Mouse (Mus musculus) forebrain, embryonic 15.5 days (tissue): ENCODE measurements around the gene Bcl2. TPM values are rescaled to one million over a fixed set of nuclear protein-coding genes. Genes with fewer than 3 reads are reported as not detected.

Experiments
- ATAC-seq: fragments of 200-750 bp; cut with Nextera tagmentation; replicated peaks from 2 replicates; pipeline ENCODE4 v1.8.0; 2017; ENCODE audit warnings: mild to moderate bottlenecking, moderate TSS enrichment, moderate library complexity
- H3K27ac ChIP-seq: fragments of 300-500 bp; sonication (generic); replicated peaks from 2 replicates; pipeline ENCODE4 v1.5.1; 2015; ENCODE audit warnings: mild to moderate bottlenecking, inconsistent platforms
- H3K27me3 ChIP-seq: fragments of 300-500 bp; sonication (generic); 2 replicates; pipeline ENCODE4 v1.6.1; 2015; ENCODE audit warnings: inconsistent platforms
- H3K36me3 ChIP-seq: fragments of 300-500 bp; sonication (generic); 2 replicates; pipeline ENCODE4 v1.6.1; 2015; ENCODE audit warnings: mild to moderate bottlenecking, inconsistent platforms
- H3K4me1 ChIP-seq: fragments of 300-500 bp; sonication (generic); 2 replicates; pipeline ENCODE4 v1.6.1; 2015; ENCODE audit warnings: inconsistent platforms
- H3K4me2 ChIP-seq: fragments of 300-500 bp; sonication (generic); replicated peaks from 2 replicates; pipeline ENCODE4 v1.6.1; 2015; ENCODE audit warnings: mild to moderate bottlenecking, inconsistent platforms
- H3K4me3 ChIP-seq: fragments of 300-500 bp; sonication (generic); 2 replicates; pipeline ENCODE4 v1.5.1; 2015; ENCODE audit warnings: mild to moderate bottlenecking, inconsistent platforms
- H3K9ac ChIP-seq: fragments of 300-500 bp; sonication (generic); replicated peaks from 2 replicates; pipeline ENCODE4 v1.6.1; 2015; ENCODE audit warnings: mild to moderate bottlenecking, inconsistent platforms
- H3K9me3 ChIP-seq: fragments of 300-500 bp; sonication (generic); 2 replicates; pipeline ENCODE4 v1.6.1; 2016; ENCODE audit warnings: inconsistent platforms
- WGBS: fragments of 180-500 bp; shearing (Covaris S2); methylation state at CpG from one replicate; pipeline ENCODE4 v1.1.7; 2015; ENCODE audit warnings: mixed read lengths; 5-methylcytosine and 5-hydroxymethylcytosine counted together
- polyA plus RNA-seq: library from polyadenylated mRNA; unstranded; fragments of >200 nt; fragmentation: Nextera tagmentation; extraction: Ambion mirVana; gene quantifications from 2 replicates; pipeline ENCODE4 v1.2.1, GENCODE M21; 2015

The Bcl2 gene
- polyA plus RNA-seq, 1 experiment from 2014 or later = 15.3 TPM

GRCm38 (mm10) chr1:106629931-106630682 is 84.0 kb downstream of the Bcl2 start:
- WGBS = 24% methylated on average over 4 of the region's 4 CpGs

GRCm38 (mm10) chr1:106629470-106629830 is 84.6 kb downstream of the Bcl2 start:
- Histone ChIP-seq H3K27me3 (no peaks in the 10 kb centered on the region), H3K4me2 (no peak overlapping the region), H3K36me3 (no peaks in the 10 kb centered on the region), H3K4me3 (no peak overlapping the region), H3K4me1 (peaks cover 22% of the 10 kb centered on the region), H3K9ac (no peak overlapping the region), H3K27ac (peak overlapping the region; percentile 57), H3K9me3 (no peaks in the 10 kb centered on the region)
- WGBS = 22% methylated on average over 4 of the region's 4 CpGs
- ATAC-seq = peak; percentile 53

More at GRCm38 (mm10) chr1:106629931-106630682, 84.0 kb downstream of the Bcl2 start:
- Histone ChIP-seq H3K4me3 (no peak overlapping the region), H3K36me3 (no peaks in the 10 kb centered on the region), H3K27ac (peak overlapping the region; percentile 57), H3K4me2 (no peak overlapping the region), H3K4me1 (peaks cover 22% of the 10 kb centered on the region), H3K27me3 (no peaks in the 10 kb centered on the region), H3K9ac (no peak overlapping the region), H3K9me3 (no peaks in the 10 kb centered on the region)
- peak; percentile 77 for ATAC-seq

GRCm38 (mm10) chr1:106628718-106629469 is 85.2 kb downstream of the Bcl2 start:
- peak; percentile 42 for ATAC-seq
- Histone ChIP-seq H3K4me1 (peaks cover 22% of the 10 kb centered on the region), H3K36me3 (no peaks in the 10 kb centered on the region), H3K9ac (no peak overlapping the region), H3K27me3 (no peaks in the 10 kb centered on the region), H3K4me3 (no peak overlapping the region), H3K9me3 (no peaks in the 10 kb centered on the region), H3K27ac (peak overlapping the region; percentile 57), H3K4me2 (no peak overlapping the region)
- 53% methylated on average over 3 of the region's 3 CpGs for WGBS

- no peaks in the 10 kb centered on the region for H3K9me3 ChIP-seq
- no peak overlapping the region for H3K27ac ChIP-seq
- no peaks in the 10 kb centered on the region for H3K27me3 ChIP-seq
- no peaks in the 10 kb centered on the region for H3K36me3 ChIP-seq
- H3K9ac ChIP-seq = no peak overlapping the region
- no peak overlapping the region for H3K4me2 ChIP-seq
- no peak overlapping the region for H3K4me3 ChIP-seq
- ATAC-seq = no peak
- H3K4me1 ChIP-seq = peaks cover 22% of the 10 kb centered on the region
Observed at GRCm38 (mm10) chr1:106628279-106628678, 85.8 kb downstream of the Bcl2 start.

GRCm38 (mm10) chr1:106627241-106627640 is 86.8 kb downstream of the Bcl2 start:
- H3K36me3 ChIP-seq = no peaks in the 10 kb centered on the region
- peaks cover 22% of the 10 kb centered on the region for H3K4me1 ChIP-seq
- 83% methylated on average over 5 of the region's 5 CpGs for WGBS
- no peak for ATAC-seq
- no peak overlapping the region for H3K27ac ChIP-seq
- H3K4me3 ChIP-seq = no peak overlapping the region
- no peak overlapping the region for H3K9ac ChIP-seq
- no peaks in the 10 kb centered on the region for H3K9me3 ChIP-seq
- no peak overlapping the region for H3K4me2 ChIP-seq
- no peaks in the 10 kb centered on the region for H3K27me3 ChIP-seq

GRCm38 (mm10) chr1:106620174-106620931 is 93.7 kb downstream of the Bcl2 start:
- H3K27ac ChIP-seq = no peak overlapping the region
- H3K4me3 ChIP-seq = no peak overlapping the region
- H3K4me2 ChIP-seq = no peak overlapping the region
- no peaks in the 10 kb centered on the region for H3K4me1 ChIP-seq
- H3K36me3 ChIP-seq = no peaks in the 10 kb centered on the region
- no peak for ATAC-seq
- no peaks in the 10 kb centered on the region for H3K27me3 ChIP-seq
- WGBS = 69% methylated on average over 3 of the region's 3 CpGs
- H3K9me3 ChIP-seq = no peaks in the 10 kb centered on the region
- no peak overlapping the region for H3K9ac ChIP-seq

- Histone ChIP-seq H3K4me2 (no peak overlapping the region), H3K36me3 (no peaks in the 10 kb centered on the region), H3K4me3 (no peak overlapping the region), H3K4me1 (no peaks in the 10 kb centered on the region), H3K9ac (no peak overlapping the region), H3K27ac (no peak overlapping the region), H3K27me3 (no peaks in the 10 kb centered on the region), H3K9me3 (no peaks in the 10 kb centered on the region)
- WGBS = 83% methylated on average over 3 of the region's 3 CpGs
- ATAC-seq = no peak
Observed at GRCm38 (mm10) chr1:106618814-106619213, 95.3 kb downstream of the Bcl2 start.

- Histone ChIP-seq H3K36me3 (no peaks in the 10 kb centered on the region), H3K27me3 (no peaks in the 10 kb centered on the region), H3K4me3 (no peak overlapping the region), H3K4me1 (no peaks in the 10 kb centered on the region), H3K9ac (no peak overlapping the region), H3K27ac (no peak overlapping the region), H3K9me3 (no peaks in the 10 kb centered on the region), H3K4me2 (no peak overlapping the region)
- 89% methylated on average over 5 of the region's 5 CpGs for WGBS
- no peak for ATAC-seq
Observed at GRCm38 (mm10) chr1:106616955-106617354, 97.1 kb downstream of the Bcl2 start.

GRCm38 (mm10) chr1:106613371-106613770 is 100.7 kb downstream of the Bcl2 start:
- Histone ChIP-seq H3K4me2 (no peak overlapping the region), H3K4me3 (no peak overlapping the region), H3K36me3 (no peaks in the 10 kb centered on the region), H3K27me3 (no peaks in the 10 kb centered on the region), H3K27ac (no peak overlapping the region), H3K9me3 (no peaks in the 10 kb centered on the region), H3K4me1 (no peaks in the 10 kb centered on the region), H3K9ac (no peak overlapping the region)
- no peak for ATAC-seq
- 90% methylated on average over 5 of the region's 5 CpGs for WGBS

GRCm38 (mm10) chr1:106612166-106613031 is 101.7 kb downstream of the Bcl2 start:
- H3K36me3 ChIP-seq = no peaks in the 10 kb centered on the region
- H3K9me3 ChIP-seq = no peaks in the 10 kb centered on the region
- 84% methylated on average over 8 of the region's 8 CpGs for WGBS
- no peaks in the 10 kb centered on the region for H3K4me1 ChIP-seq
- H3K27ac ChIP-seq = no peak overlapping the region
- no peak overlapping the region for H3K4me2 ChIP-seq
- ATAC-seq = no peak
- no peak overlapping the region for H3K4me3 ChIP-seq
- no peaks in the 10 kb centered on the region for H3K27me3 ChIP-seq
- H3K9ac ChIP-seq = no peak overlapping the region

GRCm38 (mm10) chr1:106611246-106611645 is 102.8 kb downstream of the Bcl2 start:
- H3K27me3 ChIP-seq = no peaks in the 10 kb centered on the region
- no peaks in the 10 kb centered on the region for H3K9me3 ChIP-seq
- no peaks in the 10 kb centered on the region for H3K4me1 ChIP-seq
- no peak overlapping the region for H3K9ac ChIP-seq
- no peak for ATAC-seq
- no peaks in the 10 kb centered on the region for H3K36me3 ChIP-seq
- H3K4me3 ChIP-seq = no peak overlapping the region
- WGBS = 71% methylated on average over 6 of the region's 6 CpGs
- no peak overlapping the region for H3K4me2 ChIP-seq
- no peak overlapping the region for H3K27ac ChIP-seq
